Mouse (Mus musculus) WW6 (cell line): Measurements from ENCODE around the gene Slc12a3.
"Not testable (repeated sequence)": the region's sequence is repeated elsewhere in the genome, so short reads cannot be mapped to it uniquely, and the experiment has no call there.

Experiments used
- DNase-seq: peaks from one replicate; pipeline ENCODE4 v3.0.0-alpha.2; 2013; ENCODE audit warnings: low read depth, low spot score

Gene Slc12a3

DNA sequence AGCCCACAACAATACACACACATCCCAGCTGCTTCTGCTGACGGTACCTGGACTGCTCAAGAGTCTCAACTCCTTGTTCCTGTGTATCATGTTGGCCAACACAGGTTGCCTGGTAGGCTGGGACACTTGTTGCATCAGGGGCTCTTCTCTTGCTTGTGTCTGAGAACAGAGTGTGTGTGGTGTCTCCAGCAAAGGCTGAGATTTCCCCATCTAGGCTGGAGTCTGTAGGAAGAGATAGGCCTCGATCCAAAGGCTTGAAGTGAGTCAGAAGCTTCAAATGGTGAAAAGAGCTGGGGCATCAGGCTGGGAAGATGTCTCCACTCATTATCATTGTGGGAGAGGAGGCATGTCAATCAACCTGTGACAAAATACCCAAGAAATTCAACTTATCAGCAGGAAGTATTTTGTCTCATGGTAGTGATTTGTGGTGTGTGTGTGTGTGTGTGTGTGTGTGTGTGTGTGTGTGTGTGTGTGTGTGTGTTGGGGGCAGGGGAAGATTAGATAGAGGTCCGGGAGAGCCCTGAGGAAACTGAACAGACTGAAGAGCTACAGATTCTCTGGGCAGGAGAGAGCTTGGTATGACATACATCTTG is 70.5 kb downstream of the Slc12a3 start:
- DNase-seq = no peak

DNA sequence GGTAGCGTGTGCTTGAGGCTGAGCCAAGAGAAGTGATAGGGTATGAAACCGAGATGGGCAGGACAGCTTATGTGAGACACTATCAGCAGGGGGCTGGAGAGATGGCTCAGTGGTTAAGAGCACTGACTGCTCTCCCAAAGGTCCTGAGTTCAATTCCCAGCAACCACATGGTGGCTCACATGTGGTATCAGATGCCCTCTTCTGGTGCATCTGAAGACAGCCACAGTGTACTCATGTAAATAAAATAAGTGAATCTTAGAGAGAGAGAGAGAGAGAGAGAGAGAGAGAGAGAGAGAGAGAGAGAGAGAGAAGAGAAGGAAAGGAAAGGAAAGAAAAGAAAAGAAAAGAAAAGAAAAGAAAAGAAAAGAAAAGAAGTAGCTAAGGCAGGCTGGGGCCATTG is 71.0 kb downstream of the Slc12a3 start:
- DNase-seq = not testable (repeated sequence)

DNA sequence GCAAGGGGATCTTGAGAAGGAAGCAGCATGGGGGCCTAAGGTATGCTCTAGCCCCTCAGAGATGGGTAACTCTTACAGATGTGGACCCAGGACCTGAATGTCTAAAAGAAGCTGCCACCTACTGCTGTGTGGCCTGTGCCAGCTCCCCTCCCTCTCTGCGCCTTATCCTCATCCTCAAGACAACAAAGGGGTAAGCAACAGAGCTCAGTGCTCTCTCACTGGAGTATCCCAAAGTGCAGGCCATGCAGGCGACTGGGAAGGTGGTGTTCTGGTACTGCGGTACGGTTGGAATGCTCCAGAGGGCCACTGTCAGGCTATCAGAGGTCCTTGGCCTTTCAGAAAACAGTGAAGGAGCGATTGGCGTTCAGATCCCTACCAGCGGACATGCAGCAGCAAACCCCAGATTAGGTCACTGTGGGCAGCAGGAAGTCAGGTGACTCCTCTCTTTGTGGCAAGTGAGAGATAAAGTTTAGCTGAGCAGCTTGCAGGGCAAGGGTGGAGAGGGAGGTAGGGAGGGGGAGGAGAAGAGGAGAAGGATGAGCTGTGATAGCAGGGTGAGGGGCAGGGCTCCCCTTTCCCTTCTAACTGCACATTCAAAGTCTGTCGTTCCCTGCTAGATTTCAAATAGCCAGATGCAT is 79.6 kb downstream of the Slc12a3 start:
- no peak for DNase-seq

DNA sequence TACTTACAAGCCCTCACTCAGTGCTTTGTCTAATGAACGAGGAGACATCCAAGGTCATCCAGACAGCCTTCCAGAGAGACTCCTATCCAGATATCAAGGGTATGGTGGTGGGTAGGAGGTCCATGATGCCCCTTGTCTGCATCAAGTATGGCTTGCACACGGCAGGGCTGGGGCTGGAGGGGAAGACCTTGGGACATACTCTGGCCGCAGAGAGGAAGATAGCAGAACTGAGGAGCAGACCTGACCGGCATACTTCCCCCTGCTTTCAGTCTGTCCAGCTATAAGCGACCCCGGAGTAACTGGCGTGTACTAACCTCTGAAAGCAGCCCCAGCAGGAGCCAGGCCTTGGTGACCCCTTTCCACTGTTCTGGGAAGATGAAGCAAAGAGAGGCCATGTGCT is 80.5 kb downstream of the Slc12a3 start:
- DNase-seq = no peak

DNA sequence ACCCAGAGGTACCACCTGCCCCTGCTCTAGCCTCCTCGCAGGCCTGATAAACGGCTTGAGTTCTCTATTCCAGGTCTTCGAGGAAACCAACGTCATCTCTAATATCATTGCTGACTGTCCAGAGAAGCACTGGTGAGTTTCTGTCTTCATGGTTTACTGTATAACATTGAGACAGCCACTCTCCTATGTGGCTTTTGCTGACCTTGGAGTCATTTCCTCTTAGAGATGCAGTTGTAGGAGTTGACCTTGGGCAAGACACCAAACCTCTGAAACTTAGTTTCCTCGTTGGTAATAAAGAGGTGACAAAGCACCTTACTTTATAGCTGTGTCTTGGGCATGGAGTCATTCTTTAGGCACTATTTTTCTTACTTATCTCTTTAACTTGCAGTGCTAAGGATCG is 83.5 kb downstream of the Slc12a3 start:
- DNase-seq = no peak

DNA sequence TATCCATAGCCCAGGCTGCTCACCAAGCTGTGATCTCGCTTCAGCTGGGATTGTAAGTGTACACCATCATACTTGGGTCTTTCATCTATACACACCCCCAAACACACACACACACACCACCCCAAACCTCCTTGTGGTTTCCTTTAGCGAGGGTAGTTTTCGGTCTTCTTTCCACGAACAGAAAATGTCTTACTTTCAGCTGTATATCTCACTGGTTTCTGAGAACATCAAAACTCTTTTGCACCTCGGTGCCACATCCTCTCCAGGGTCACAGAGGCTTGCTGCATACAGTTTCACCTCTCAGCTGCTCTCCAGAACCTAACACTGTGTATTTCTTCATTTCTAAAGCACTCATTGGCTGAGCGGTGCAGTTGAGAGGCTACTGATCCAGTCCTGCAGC is 84.5 kb downstream of the Slc12a3 start:
- DNase-seq = no peak

DNA sequence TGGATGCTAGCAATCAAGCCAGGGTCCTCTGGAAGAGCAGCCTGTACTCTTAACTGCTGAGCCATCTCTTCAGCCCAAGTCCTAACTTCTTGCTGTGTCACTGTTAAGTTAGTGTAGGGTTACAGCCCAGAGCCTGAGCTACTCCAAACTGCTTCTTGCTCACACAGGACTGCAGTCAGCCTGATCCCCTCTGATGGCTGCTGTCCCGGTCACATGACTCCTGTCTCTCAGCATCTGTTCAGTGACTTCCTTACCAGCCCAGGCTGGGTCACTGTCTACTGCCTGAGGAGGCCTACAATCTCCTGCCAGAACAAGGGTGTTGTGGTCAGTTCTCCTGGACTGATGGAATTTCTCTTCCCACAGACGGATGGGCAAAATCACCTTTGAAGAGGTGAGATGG is 86.2 kb downstream of the Slc12a3 start:
- DNase-seq = no peak
